Mouse (Mus musculus): ENCODE measurements around the gene Tbc1d15.

DNA sequence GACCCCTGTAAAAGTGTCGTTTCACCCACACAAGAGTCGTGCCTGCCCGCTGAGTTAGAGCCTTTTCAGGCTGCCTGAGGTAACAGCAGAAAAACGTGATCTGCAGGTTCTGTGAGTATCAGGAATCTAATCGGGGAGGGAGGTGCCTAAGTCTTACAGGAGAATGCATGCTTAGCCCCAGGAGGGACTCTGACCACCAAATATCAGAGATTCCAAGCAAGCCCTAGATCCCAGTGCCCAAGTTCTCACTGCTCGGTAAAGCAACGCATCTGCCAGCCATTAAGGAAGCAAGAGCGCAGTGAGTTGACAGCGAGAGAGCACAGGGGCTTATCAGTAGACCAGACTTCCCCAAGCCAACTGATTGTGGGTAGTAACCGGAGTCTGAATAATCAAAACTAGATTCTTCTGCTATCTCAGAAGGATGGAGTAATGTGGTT is 1.1 kb upstream of the Tbc1d15 start:
- TF ChIP-seq CTCF (IDR thresholded peaks at IDR 0.05; ENCODE audit: low read depth) (no peak), EP300 (IDR thresholded peaks at IDR 0.05; ENCODE audit: low read depth) (no peak)

All from heart, postnatal 0 days (tissue).